Mouse (Mus musculus): ENCODE data around the gene Tlr3. TPM values are rescaled to one million over a fixed set of nuclear protein-coding genes. Genes with fewer than 3 reads are reported as not detected.

The Tlr3 gene
- polyA plus RNA-seq, 1 experiment from 2014 or later: 3.1 TPM

GRCm38 (mm10) chr8:45358132-45358918 lies 52.6 kb downstream of the Tlr3 start:
- peak; percentile 90 for ATAC-seq (ENCODE audit: low FRiP score, low TSS enrichment)
- peak overlapping the region; percentile 79 for H3K27ac ChIP-seq (ENCODE audit: low read length)
- WGBS: 2% methylated on average over 49 of the region's 49 CpGs
- no peaks in the 10 kb centered on the region for H3K9me3 ChIP-seq (ENCODE audit: low read length)
- H3K9ac ChIP-seq (replicated peaks; ENCODE audit: low read length): peak overlapping the region; percentile 87
- peaks cover 11% of the 10 kb centered on the region; the same call in 1 of the 2 replicates for H3K4me1 ChIP-seq (ENCODE audit: insufficient read depth, low read length)
- peaks cover 6% of the 10 kb centered on the region for H3K36me3 ChIP-seq (ENCODE audit: insufficient read depth, low read length)
- H3K4me2 ChIP-seq (replicated peaks; ENCODE audit: low read depth, low read length): peak overlapping the region; percentile 71
- peak overlapping the region; percentile 72 for H3K4me3 ChIP-seq (ENCODE audit: low read length)
- no peaks in the 10 kb centered on the region for H3K27me3 ChIP-seq (ENCODE audit: insufficient read depth, low read length)

DNA sequence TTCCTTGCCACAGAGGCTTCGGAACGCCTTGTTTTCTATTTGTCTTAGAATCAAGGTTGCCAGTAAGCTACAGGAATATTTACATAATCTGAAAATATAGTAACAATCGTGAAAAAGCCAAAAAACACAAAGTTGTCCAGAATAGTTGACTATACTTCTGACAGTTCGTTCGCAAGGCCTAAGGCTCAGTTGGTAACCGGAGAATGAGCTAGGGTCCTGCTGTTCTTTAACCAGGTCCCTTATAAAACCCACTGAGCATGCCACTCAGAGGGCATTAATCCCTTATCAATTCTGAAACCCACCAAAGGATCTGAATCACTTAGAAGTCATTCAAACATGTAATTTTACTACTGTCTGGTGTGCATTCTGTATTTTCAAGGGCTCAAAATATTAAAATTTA lies 55.1 kb downstream of the Tlr3 start:
- Histone ChIP-seq H3K4me2 (replicated peaks; ENCODE audit: low read depth, low read length) (peak overlapping the region; percentile 7), H3K9me3 (ENCODE audit: low read length) (no peaks in the 10 kb centered on the region), H3K27me3 (ENCODE audit: insufficient read depth, low read length) (no peaks in the 10 kb centered on the region), H3K4me3 (ENCODE audit: low read length) (no peak overlapping the region), H3K4me1 (ENCODE audit: insufficient read depth, low read length) (peaks cover 11% of the 10 kb centered on the region; the same call in 1 of the 2 replicates), H3K27ac (ENCODE audit: low read length) (peak overlapping the region; percentile 73), H3K9ac (replicated peaks; ENCODE audit: low read length) (no peak overlapping the region), H3K36me3 (ENCODE audit: insufficient read depth, low read length) (peaks cover 25% of the 10 kb centered on the region)
- no peak for ATAC-seq (ENCODE audit: low FRiP score, low TSS enrichment)
- WGBS: 74% methylated on average over 6 of the region's 6 CpGs

Other genes with a start within 250 kb of the Tlr3 start
- 0.08 and 0.11 TPM in 2 replicates for gene F11, start 149.0 kb downstream of the Tlr3 start, polyA plus RNA-seq (2015; fragmentation: Nextera tagmentation; extraction: Ambion mirVana)
- 0.08 and 0.22 TPM in 2 replicates for gene Klkb1, start 116.2 kb downstream of the Tlr3 start, polyA plus RNA-seq (2015; fragmentation: Nextera tagmentation; extraction: Ambion mirVana)
- gene Gm45753, start 102.6 kb downstream of the Tlr3 start, polyA plus RNA-seq (2015; fragmentation: Nextera tagmentation; extraction: Ambion mirVana): 0.28 TPM in 1 of 2 replicates, not detected in the other
- gene Cyp4v3, start 77.9 kb downstream of the Tlr3 start, polyA plus RNA-seq (2015; fragmentation: Nextera tagmentation; extraction: Ambion mirVana): 1.3 and 1.6 TPM in 2 replicates
- 44.4 and 52.0 TPM in 2 replicates for gene Fam149a, start 28.8 kb downstream of the Tlr3 start, polyA plus RNA-seq (2015; fragmentation: Nextera tagmentation; extraction: Ambion mirVana)
- gene Sorbs2, start 96.7 kb upstream of the Tlr3 start, polyA plus RNA-seq (2015; fragmentation: Nextera tagmentation; extraction: Ambion mirVana): 35.5 and 42.5 TPM in 2 replicates

Measured in kidney, embryonic 16.5 days (tissue).